Comparison of ENCODE assay signal across 9 mouse cellular contexts in the genomic region with DNA sequence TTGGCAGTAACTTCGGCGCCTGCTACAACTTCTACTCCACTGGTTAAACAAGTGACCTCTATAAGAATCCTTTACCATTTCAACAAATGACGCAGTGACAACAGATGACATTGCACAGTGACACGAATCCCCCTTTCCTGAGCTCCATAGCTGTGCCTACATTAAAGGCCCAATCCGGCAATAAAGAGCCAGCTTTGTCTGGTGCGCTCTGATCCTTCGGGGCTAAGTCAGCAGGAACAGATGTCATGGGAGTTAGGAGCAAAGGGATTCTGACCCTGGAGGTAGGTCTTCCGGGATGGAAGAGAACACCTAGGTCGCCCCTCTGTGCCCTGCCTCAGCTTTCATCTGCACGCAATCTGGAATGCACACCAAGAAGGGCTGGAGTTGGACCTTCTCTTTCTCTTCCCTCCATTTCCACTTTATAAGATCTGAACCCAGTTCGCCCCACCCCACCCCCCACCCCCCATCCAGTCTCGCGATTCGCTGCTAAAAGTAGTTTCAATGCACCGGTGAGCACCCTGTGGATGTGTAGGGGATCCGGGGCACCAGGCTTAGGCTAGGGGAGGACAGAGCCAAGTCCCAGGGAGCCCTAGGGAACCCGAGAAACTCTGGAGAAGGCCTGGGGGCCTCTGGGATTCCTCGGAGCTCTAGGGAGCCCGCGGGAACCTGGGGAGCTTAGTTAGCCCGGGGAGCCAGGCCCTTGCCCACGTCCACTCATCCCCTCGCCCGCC. TPM values are rescaled to one million over a fixed set of nuclear protein-coding genes. Genes with fewer than 3 reads are reported as not detected.
DNase-seq lines count a peak whose midpoint lies in the region; ATAC-seq lines count a peak whose summit lies in the region.
"Had no signal": no experiment of that assay in that cellular context is flagged by ENCODE, and none has a peak within 500 bp of the region (broad histone marks: within the 10 kb centered on the region; RNA-seq: fewer than 3 reads in every experiment).

No protein-coding gene starts in this region.

- H3K9me3 ChIP-seq in lung, embryonic 16.5 days (ENCODE audit: control insufficient read depth, low read length), result no peaks in the 10 kb centered on the region
- no peaks in the 10 kb centered on the region for H3K9me3 ChIP-seq in forebrain, embryonic 16.5 days (ENCODE audit: control insufficient read depth, low read length)
- H3K9me3 ChIP-seq in liver, embryonic 13.5 days (replicated peaks), result no peaks in the 10 kb centered on the region
- H3K9me3 ChIP-seq in stomach, embryonic 15.5 days, result no peaks in the 10 kb centered on the region

- H3K36me3 ChIP-seq in lung, embryonic 16.5 days (ENCODE audit: control insufficient read depth, insufficient read depth, low read length), result no peaks in the 10 kb centered on the region
- no peaks in the 10 kb centered on the region for H3K36me3 ChIP-seq in forebrain, embryonic 16.5 days (ENCODE audit: control insufficient read depth, insufficient read depth)
- H3K36me3 ChIP-seq in liver, embryonic 13.5 days, result no peaks in the 10 kb centered on the region
- no peaks in the 10 kb centered on the region for H3K36me3 ChIP-seq in stomach, embryonic 15.5 days

- DNase-seq in lung, postnatal 4 days, result no peak
- DNase-seq in liver, embryonic 13.5 days, result no peak
- DNase-seq in adrenal gland, postnatal 10 days, result no peak
- no peak for DNase-seq in yolk sac, embryonic 10.5 days (ENCODE audit: low spot score)

- peak overlapping the region; percentile 91 for H3K4me2 ChIP-seq in lung, embryonic 16.5 days (ENCODE audit: low read depth, low read length)
- peak overlapping the region; percentile 74 for H3K4me2 ChIP-seq in forebrain, embryonic 16.5 days (ENCODE audit: low read length)
- H3K4me2 ChIP-seq in liver, embryonic 13.5 days, result peak overlapping the region; percentile 82
- peak overlapping the region; percentile 97 for H3K4me2 ChIP-seq in stomach, embryonic 15.5 days

- H3K4me1 ChIP-seq in lung, embryonic 16.5 days (replicated peaks; ENCODE audit: control insufficient read depth, insufficient read depth, low read length), result 0 out of 2 replicates have a peak, but pooled peaks cover 4% of the 10 kb centered on the region
- H3K4me1 ChIP-seq in forebrain, embryonic 16.5 days (replicated peaks; ENCODE audit: control insufficient read depth, insufficient read depth, low read length), result peaks cover 15% of the 10 kb centered on the region
- H3K4me1 ChIP-seq in liver, embryonic 13.5 days (replicated peaks), result peaks cover 9% of the 10 kb centered on the region
- 0 out of 2 replicates have a peak, but pooled peaks cover 6% of the 10 kb centered on the region for H3K4me1 ChIP-seq in stomach, embryonic 15.5 days

- WGBS in lung, embryonic 16.5 days, result 10% methylated on average over 21 of the region's 24 CpGs
- 7% methylated on average over 24 of the region's 24 CpGs for whole genome bisulfite sequencing in forebrain, embryonic 16.5 days
- WGBS in liver, embryonic 13.5 days (ENCODE audit: insufficient replicate concordance), result 12% methylated on average over 24 of the region's 24 CpGs
- WGBS in stomach, embryonic 15.5 days, result 13% methylated on average over 23 of the region's 24 CpGs

- no peak overlapping the region for H3K27ac ChIP-seq in lung, embryonic 16.5 days (ENCODE audit: low read length)
- no peak overlapping the region for H3K27ac ChIP-seq in forebrain, embryonic 16.5 days (ENCODE audit: low read length)
- H3K27ac ChIP-seq in liver, embryonic 13.5 days, result no peak overlapping the region
- H3K27ac ChIP-seq in stomach, embryonic 15.5 days, result no peak overlapping the region

- H3K4me3 ChIP-seq in lung, embryonic 16.5 days (ENCODE audit: low read length), result peak overlapping the region; percentile 49
- H3K4me3 ChIP-seq in forebrain, embryonic 16.5 days (replicated peaks; ENCODE audit: low read length), result peak overlapping the region; percentile 49
- H3K4me3 ChIP-seq in liver, embryonic 13.5 days (replicated peaks), result peak overlapping the region; percentile 51
- peak overlapping the region; percentile 52 for H3K4me3 ChIP-seq in stomach, embryonic 15.5 days (replicated peaks)

- peaks cover 10% of the 10 kb centered on the region; the same call in 1 of the 2 replicates for H3K27me3 ChIP-seq in lung, embryonic 16.5 days (ENCODE audit: control insufficient read depth, insufficient read depth, low read depth, low read length)
- peaks cover 2% of the 10 kb centered on the region; the same call in 1 of the 2 replicates for H3K27me3 ChIP-seq in forebrain, embryonic 16.5 days (replicated peaks; ENCODE audit: control insufficient read depth, insufficient read depth, low read length)
- H3K27me3 ChIP-seq in liver, embryonic 13.5 days, result peaks cover 66% of the 10 kb centered on the region
- H3K27me3 ChIP-seq in stomach, embryonic 15.5 days (replicated peaks), result peaks cover 3% of the 10 kb centered on the region; the same call in 1 of the 2 replicates

- ATAC-seq in lung, embryonic 16.5 days (ENCODE audit: low read depth), result peak; percentile 53
- ATAC-seq in forebrain, embryonic 16.5 days, result peak; percentile 66; the same call in 1 of the 2 replicates
- ATAC-seq in liver, embryonic 13.5 days (ENCODE audit: low read depth), result peak; percentile 45
- no peak; the same call in 1 of the 2 replicates for ATAC-seq in stomach, embryonic 15.5 days (ENCODE audit: insufficient read depth, low FRiP score, low read depth)

- peak overlapping the region; percentile 50 for H3K9ac ChIP-seq in lung, embryonic 16.5 days (ENCODE audit: low read length)
- H3K9ac ChIP-seq in forebrain, embryonic 16.5 days (replicated peaks; ENCODE audit: low read depth, low read length), result peak overlapping the region; percentile 55
- peak overlapping the region; percentile 45 for H3K9ac ChIP-seq in liver, embryonic 13.5 days
- 0 out of 2 replicates have a peak overlapping the region, but pooled peaks have one; percentile 16 for H3K9ac ChIP-seq in stomach, embryonic 15.5 days

RNA-seq across cellular contexts. Expression of gene Mak, which starts 0.7 kb away (rescaled TPM):
- 2.4 and 2.5 TPM in 2 replicates for polyA plus RNA-seq in lung, embryonic 16.5 days (2015; fragmentation: Nextera tagmentation; extraction: Ambion mirVana)
- 1.6 and 2.1 TPM in 2 replicates for polyA plus RNA-seq in forebrain, embryonic 16.5 days (2015; fragmentation: Nextera tagmentation; extraction: Ambion mirVana)
- 0.20 and 0.21 TPM in 2 replicates for polyA plus RNA-seq in liver, embryonic 13.5 days (2015; fragmentation: Nextera tagmentation; extraction: Ambion mirVana)
- polyA plus RNA-seq in stomach, embryonic 15.5 days (2015; fragmentation: Nextera tagmentation; extraction: Ambion mirVana), result 0.37 and 0.41 TPM in 2 replicates
- under 1 TPM in 1 of 2 experiments, not detected in 1; 0.12 TPM for total RNA-seq in adrenal gland, postnatal 10 days (2021)

RNA-seq across cellular contexts. Expression of gene Gcm2, which starts 32.0 kb away (rescaled TPM):
- not detected in 2 replicates for polyA plus RNA-seq in lung, embryonic 16.5 days (2015; fragmentation: Nextera tagmentation; extraction: Ambion mirVana)
- not detected in 2 replicates for polyA plus RNA-seq in forebrain, embryonic 16.5 days (2015; fragmentation: Nextera tagmentation; extraction: Ambion mirVana)
- not detected in 2 replicates for polyA plus RNA-seq in liver, embryonic 13.5 days (2015; fragmentation: Nextera tagmentation; extraction: Ambion mirVana)
- polyA plus RNA-seq in stomach, embryonic 15.5 days (2015; fragmentation: Nextera tagmentation; extraction: Ambion mirVana), result not detected in 2 replicates
- not detected for total RNA-seq in adrenal gland, postnatal 10 days (2021)
- total RNA-seq: layer of hippocampus, postnatal 25 days had no signal

RNA-seq across cellular contexts. Expression of gene Sycp2l, which starts 35.3 kb away (rescaled TPM):
- not detected in 2 replicates for polyA plus RNA-seq in lung, embryonic 16.5 days (2015; fragmentation: Nextera tagmentation; extraction: Ambion mirVana)
- polyA plus RNA-seq in forebrain, embryonic 16.5 days (2015; fragmentation: Nextera tagmentation; extraction: Ambion mirVana), result not detected in 2 replicates
- not detected in 2 replicates for polyA plus RNA-seq in liver, embryonic 13.5 days (2015; fragmentation: Nextera tagmentation; extraction: Ambion mirVana)
- 0.15 and 0.23 TPM in 2 replicates for polyA plus RNA-seq in stomach, embryonic 15.5 days (2015; fragmentation: Nextera tagmentation; extraction: Ambion mirVana)
- total RNA-seq in adrenal gland, postnatal 10 days (2021), result not detected
- total RNA-seq: layer of hippocampus, postnatal 25 days had no signal
- polyA plus RNA-seq: thymus, postnatal 0 days had no signal
